Mouse (Mus musculus): ENCODE measurements around the gene Plod3.

DNA sequence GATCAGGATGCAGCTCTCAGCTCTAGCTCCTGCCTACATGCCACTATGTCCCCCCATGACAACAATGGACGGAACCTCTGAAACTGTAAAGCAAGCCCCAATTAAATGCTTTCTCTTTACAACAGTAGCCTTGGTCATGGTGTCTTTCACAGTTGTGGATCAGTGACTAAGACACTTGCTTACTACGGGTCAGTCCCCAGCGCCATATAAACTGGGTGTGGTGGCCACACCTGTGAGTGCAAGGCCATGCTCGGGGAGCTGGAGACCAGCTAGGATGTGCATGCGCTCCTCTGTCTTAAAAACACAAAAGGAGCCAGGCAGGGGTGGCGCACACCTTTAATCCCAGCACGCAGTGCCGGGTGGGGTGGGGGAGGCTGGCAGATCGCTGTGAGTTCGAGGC lies 52.6 kb downstream of the Plod3 start:
- TF ChIP-seq MYOD1 (IDR thresholded peaks at IDR 0.05; ENCODE audit: control insufficient read depth in 1 of 3, insufficient read length in 2 of 3, low read depth in 2 of 3) (no peak), POLR2A (IDR thresholded peaks at IDR 0.05; ENCODE audit: insufficient read length, low read depth) (no peak), SRF (IDR thresholded peaks at IDR 0.05; ENCODE audit: control insufficient read depth, insufficient read length, low read depth) (no peak), POLR2AphosphoS2 (IDR thresholded peaks at IDR 0.05; ENCODE audit: insufficient read length, low read depth) (no peak), TCF12 (IDR thresholded peaks at IDR 0.05; ENCODE audit: insufficient read depth, poor library complexity, severe bottlenecking) (no peak), E2F4 (IDR thresholded peaks at IDR 0.05; ENCODE audit: insufficient read depth) (no peak), CEBPB (IDR thresholded peaks at IDR 0.05; ENCODE audit: insufficient read depth, poor library complexity, severe bottlenecking) (no peak), USF1 (IDR thresholded peaks at IDR 0.05; ENCODE audit: low read depth) (no peak), REST (IDR thresholded peaks at IDR 0.05; ENCODE audit: insufficient read depth, insufficient read length) (no peak)

All from myocyte (in vitro differentiated cells).